In genomic region chr15:99234326-99235010, GRCm38 (mm10) we compare ENCODE assay signal across 25 mouse cellular contexts. TPM values are rescaled to one million over a fixed set of nuclear protein-coding genes. Genes with fewer than 3 reads are reported as not detected.
DNase-seq lines count a peak whose midpoint lies in the region; ATAC-seq and TF ChIP-seq lines count a peak whose summit lies in the region.
"Had no signal": no experiment of that assay in that cellular context is flagged by ENCODE, and none has a peak within 500 bp of the region (broad histone marks: within the 10 kb centered on the region; RNA-seq: fewer than 3 reads in every experiment).

No protein-coding gene starts in this region.

- no peak overlapping the region for H3K4me2 ChIP-seq in intestine, embryonic 15.5 days (replicated peaks)
- no peak overlapping the region for H3K4me2 ChIP-seq in intestine, postnatal 0 days (replicated peaks; ENCODE audit: low read depth)
- H3K4me2 ChIP-seq in liver, embryonic 15.5 days = no peak overlapping the region
- H3K4me2 ChIP-seq: heart, embryonic 13.5 days; hindbrain, embryonic 14.5 days; lung, embryonic 14.5 days; midbrain, embryonic 13.5 days; neural tube, embryonic 13.5 days; stomach, embryonic 15.5 days had no signal

- no peak for TF ChIP-seq CTCF in intestine, postnatal 0 days (IDR thresholded peaks at IDR 0.05; ENCODE audit: low read depth)

- ATAC-seq in intestine, embryonic 15.5 days = peak; percentile 32; the same call in 1 of the 2 replicates
- no peak for ATAC-seq in intestine, postnatal 0 days
- ATAC-seq in liver, embryonic 15.5 days (ENCODE audit: insufficient read depth) = peak; percentile 26; the same call in 1 of the 2 replicates
- ATAC-seq: forebrain, postnatal 0 days; midbrain, embryonic 13.5 days; Patski had no signal

- 48% methylated on average over 12 of the region's 12 CpGs for WGBS in intestine, embryonic 15.5 days
- WGBS in intestine, postnatal 0 days = 48% methylated on average over 12 of the region's 12 CpGs
- WGBS in liver, embryonic 15.5 days (ENCODE audit: insufficient replicate concordance) = 50% methylated on average over 12 of the region's 12 CpGs

- DNase-seq in thymus, postnatal 10 days (ENCODE audit: low spot score in 2 of 2) = peak; percentile 47 to 52
- no peak for DNase-seq in ovary, postnatal 14 days (ENCODE audit: low spot score)
- DNase-seq in B cell, adult 2 months = no peak
- no peak for DNase-seq in testis, postnatal 14 days (ENCODE audit: low spot score)
- DNase-seq: adrenal gland, adult 2 months; cerebellum, adult 11 months; forebrain, postnatal 0 days; gastrocnemius, postnatal 36 days; heart, adult 2 months; heart, postnatal 14 days; kidney, postnatal 36 days; lung, embryonic 14.5 days had no signal

- H3K4me3 ChIP-seq in intestine, embryonic 15.5 days (replicated peaks) = no peak overlapping the region
- H3K4me3 ChIP-seq in intestine, postnatal 0 days (ENCODE audit: low read depth, low read length) = no peak overlapping the region
- no peak overlapping the region for H3K4me3 ChIP-seq in liver, embryonic 15.5 days (replicated peaks)
- H3K4me3 ChIP-seq: forebrain, embryonic 10.5 days; heart, adult 2 months; heart, embryonic 13.5 days; limb, embryonic 10.5 days; midbrain, embryonic 13.5 days; neural tube, embryonic 13.5 days; stomach, embryonic 15.5 days had no signal

- no peaks in the 10 kb centered on the region for H3K9me3 ChIP-seq in intestine, embryonic 15.5 days
- no peaks in the 10 kb centered on the region for H3K9me3 ChIP-seq in intestine, postnatal 0 days (ENCODE audit: control insufficient read depth)
- H3K9me3 ChIP-seq in liver, embryonic 15.5 days (replicated peaks) = no peaks in the 10 kb centered on the region
- H3K9me3 ChIP-seq: forebrain, embryonic 10.5 days; G1E; heart, embryonic 13.5 days; limb, embryonic 10.5 days; midbrain, embryonic 13.5 days; neural tube, embryonic 13.5 days; stomach, embryonic 15.5 days had no signal

- peaks cover 23% of the 10 kb centered on the region for H3K27me3 ChIP-seq in intestine, embryonic 15.5 days (replicated peaks)
- peaks cover 15% of the 10 kb centered on the region; the same call in 1 of the 2 replicates for H3K27me3 ChIP-seq in intestine, postnatal 0 days (replicated peaks; ENCODE audit: control insufficient read depth, insufficient read depth, low read length)
- H3K27me3 ChIP-seq in liver, embryonic 15.5 days = peaks cover 56% of the 10 kb centered on the region
- H3K27me3 ChIP-seq: Patski had no signal

- no peak overlapping the region for H3K27ac ChIP-seq in intestine, embryonic 15.5 days
- H3K27ac ChIP-seq in intestine, postnatal 0 days (ENCODE audit: low read depth, low read length) = no peak overlapping the region
- H3K27ac ChIP-seq in liver, embryonic 15.5 days (replicated peaks) = no peak overlapping the region
- H3K27ac ChIP-seq: heart, adult 2 months; heart, embryonic 13.5 days; hindbrain, embryonic 14.5 days; midbrain, embryonic 13.5 days; neural tube, embryonic 13.5 days; stomach, embryonic 15.5 days had no signal

- H3K9ac ChIP-seq in intestine, embryonic 15.5 days = no peak overlapping the region
- no peak overlapping the region for H3K9ac ChIP-seq in intestine, postnatal 0 days (ENCODE audit: low read depth, low read length)
- no peak overlapping the region for H3K9ac ChIP-seq in liver, embryonic 15.5 days
- H3K9ac ChIP-seq: forebrain, postnatal 0 days; heart, embryonic 13.5 days; hindbrain, embryonic 14.5 days; lung, embryonic 14.5 days; midbrain, embryonic 13.5 days; stomach, embryonic 15.5 days had no signal

- H3K4me1 ChIP-seq in intestine, embryonic 15.5 days (replicated peaks) = 0 out of 2 replicates have a peak, but pooled peaks cover 3% of the 10 kb centered on the region
- H3K4me1 ChIP-seq in intestine, postnatal 0 days (replicated peaks; ENCODE audit: control insufficient read depth, insufficient read depth, low read length) = no peaks in the 10 kb centered on the region
- H3K4me1 ChIP-seq in liver, embryonic 15.5 days (replicated peaks) = peaks cover 3% of the 10 kb centered on the region; the same call in 1 of the 2 replicates
- H3K4me1 ChIP-seq: heart, embryonic 13.5 days; midbrain, embryonic 13.5 days; neural tube, embryonic 13.5 days had no signal

- H3K36me3 ChIP-seq in intestine, embryonic 15.5 days = no peaks in the 10 kb centered on the region
- H3K36me3 ChIP-seq in intestine, postnatal 0 days (ENCODE audit: control insufficient read depth, insufficient read depth) = no peaks in the 10 kb centered on the region
- H3K36me3 ChIP-seq in liver, embryonic 15.5 days (replicated peaks) = no peaks in the 10 kb centered on the region
- H3K36me3 ChIP-seq: forebrain, embryonic 10.5 days; G1E; heart, embryonic 13.5 days; limb, embryonic 10.5 days; midbrain, embryonic 13.5 days; neural tube, embryonic 13.5 days; stomach, embryonic 15.5 days had no signal

RNA-seq across cellular contexts. Expression of gene Kcnh3, which starts 9.8 kb away (rescaled TPM):
- polyA plus RNA-seq in intestine, embryonic 15.5 days (2015; fragmentation: Nextera tagmentation; extraction: Ambion mirVana) = 0.45 and 1.00 TPM in 2 replicates
- polyA plus RNA-seq in intestine, postnatal 0 days (2015; fragmentation: Nextera tagmentation; extraction: Ambion mirVana) = 0.20 and 0.48 TPM in 2 replicates
- 0.12 and 0.30 TPM in 2 replicates for polyA plus RNA-seq in liver, embryonic 15.5 days (2015; fragmentation: Nextera tagmentation; extraction: Ambion mirVana)
- polyA plus RNA-seq: forebrain, embryonic 10.5 days; G1E; limb, embryonic 10.5 days; liver, adult 2 months had no signal

RNA-seq across cellular contexts. Expression of gene Mcrs1, which starts 17.3 kb away (rescaled TPM):
- polyA plus RNA-seq in intestine, embryonic 15.5 days (2015; fragmentation: Nextera tagmentation; extraction: Ambion mirVana) = 119 and 121 TPM in 2 replicates
- 86.8 and 92.0 TPM in 2 replicates for polyA plus RNA-seq in intestine, postnatal 0 days (2015; fragmentation: Nextera tagmentation; extraction: Ambion mirVana)
- 42.8 and 46.2 TPM in 2 replicates for polyA plus RNA-seq in liver, embryonic 15.5 days (2015; fragmentation: Nextera tagmentation; extraction: Ambion mirVana)

Comparison
In these comparisons a context has a peak if more than half of its experiments do, and no peak if none do; other contexts are left out.
1. DNase-seq: peak in thymus, postnatal 10 days (2 of 2); none in ovary, postnatal 14 days (single experiment), B cell, adult 2 months (0 of 2) and testis, postnatal 14 days (single experiment).